Mouse (Mus musculus) gastrocnemius, adult 2 months (tissue): ENCODE results near the gene Cenpv. TPM values are rescaled to one million over a fixed set of nuclear protein-coding genes. Genes with fewer than 3 reads are reported as not detected.

Experiments used
- DNase-seq: peaks from one replicate; pipeline ENCODE4 v3.0.0; 2022
- H3K27ac ChIP-seq: fragments of 200-600 bp; 2 replicates; pipeline ENCODE4 v1.8.1; 2022; ENCODE audit warnings: mild to moderate bottlenecking
- H3K4me3 ChIP-seq: fragments of 200-600 bp; 2 replicates; pipeline ENCODE4 v1.8.1; 2022; ENCODE audit warnings: mild to moderate bottlenecking, moderate library complexity
- CTCF ChIP-seq: fragments of 200-600 bp; IDR thresholded peaks from 2 replicates; pipeline ENCODE4 v1.8.1; 2022; ENCODE audit warnings: antibody characterized with exemption, mild to moderate bottlenecking, moderate library complexity
- intact Hi-C: fragments of 180-260 bp; cut with DNase I; formaldehyde crosslinking; loops from one replicate; pipeline ENCODE4 v1.15.1; 2025
- long read RNA-seq, 2 experiments: library from polyadenylated mRNA; stranded (forward); transcript quantifications; one replicate each; pipeline ENCODE4 v2.0.0; 2021
- total RNA-seq, 2 experiments: library from RNA; stranded (reverse); gene quantifications; 2 replicates each; pipeline ENCODE4 v1.2.3; 2021

Gene Cenpv
- 10 to 100 TPM; 19.2 to 24.3 TPM for total RNA-seq
- long read RNA-seq, experiment 1, transcript Cenpv-201 (5 exons, 1,032 nt): major isoform, 28 of 32 reads
- long read RNA-seq, experiment 1, partial matches to known transcripts: 0 of 32 reads
- long read RNA-seq, experiment 1, other reads (novel, unspliced or antisense): 4 of 32 reads
- long read RNA-seq, experiment 2, transcript Cenpv-201 (5 exons, 1,032 nt): major isoform, 30 of 30 reads
- long read RNA-seq, experiment 2, partial matches to known transcripts: 0 of 30 reads
- long read RNA-seq, experiment 2, other reads (novel, unspliced or antisense): 0 of 30 reads

GRCm38 (mm10) chr11:62539089-62539890 lies at the start of gene Cenpv:
Gene Cenpv (minus strand): TSS chr11:62539261.
- peak within 1 kb of the TSS; percentile 87 for H3K27ac ChIP-seq

DNA sequence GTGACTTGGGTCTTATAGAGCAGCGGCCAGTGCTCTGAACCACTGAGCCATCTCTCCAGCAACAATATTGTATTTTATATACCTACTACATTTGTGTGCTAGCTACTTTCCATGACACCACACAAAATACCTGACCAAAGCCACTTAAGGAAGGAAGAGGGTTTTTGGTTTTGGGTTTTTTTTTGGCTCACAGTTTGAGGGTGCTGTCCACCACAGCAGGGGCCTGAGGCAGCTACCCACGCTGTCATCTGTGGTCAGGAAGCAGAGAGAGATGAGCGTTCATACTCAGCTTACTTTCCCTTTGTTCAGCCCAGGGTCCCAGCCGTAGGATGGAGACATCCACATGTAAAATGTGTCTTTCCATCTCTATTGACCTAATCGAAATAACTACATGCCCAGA lies 48.0 kb upstream of the Cenpv start:
- no peak for TF ChIP-seq CTCF
- intact Hi-C loops: no loop called here
- Histone ChIP-seq H3K4me3 (no peak overlapping the region), H3K27ac (no peak overlapping the region)
- no peak for DNase-seq

More at GRCm38 (mm10) chr11:62539089-62539890, at the start of gene Cenpv:
- peak; percentile 86 for DNase-seq
- H3K4me3 ChIP-seq: peak within 1 kb of the TSS; percentile 85
- no peak for TF ChIP-seq CTCF
- intact Hi-C loops: loop anchor here (2.0 kb wide), 2 partner anchors 36 to 82 kb away; partner anchors contain the start of gene Trpv2

- Histone ChIP-seq H3K4me3 (no peak overlapping the region), H3K27ac (no peak overlapping the region)
- DNase-seq: no peak
- no peak for TF ChIP-seq CTCF
- intact Hi-C loops: no loop called here
Observed at GRCm38 (mm10) chr11:62584671-62585206, 45.7 kb upstream of the Cenpv start.

GRCm38 (mm10) chr11:62583031-62583430 lies 44.0 kb upstream of the Cenpv start:
- no peak for TF ChIP-seq CTCF
- Histone ChIP-seq H3K4me3 (peak overlapping the region; percentile 56), H3K27ac (peak overlapping the region; percentile 73)
- no peak for DNase-seq
- intact Hi-C loops: no loop called here

DNA sequence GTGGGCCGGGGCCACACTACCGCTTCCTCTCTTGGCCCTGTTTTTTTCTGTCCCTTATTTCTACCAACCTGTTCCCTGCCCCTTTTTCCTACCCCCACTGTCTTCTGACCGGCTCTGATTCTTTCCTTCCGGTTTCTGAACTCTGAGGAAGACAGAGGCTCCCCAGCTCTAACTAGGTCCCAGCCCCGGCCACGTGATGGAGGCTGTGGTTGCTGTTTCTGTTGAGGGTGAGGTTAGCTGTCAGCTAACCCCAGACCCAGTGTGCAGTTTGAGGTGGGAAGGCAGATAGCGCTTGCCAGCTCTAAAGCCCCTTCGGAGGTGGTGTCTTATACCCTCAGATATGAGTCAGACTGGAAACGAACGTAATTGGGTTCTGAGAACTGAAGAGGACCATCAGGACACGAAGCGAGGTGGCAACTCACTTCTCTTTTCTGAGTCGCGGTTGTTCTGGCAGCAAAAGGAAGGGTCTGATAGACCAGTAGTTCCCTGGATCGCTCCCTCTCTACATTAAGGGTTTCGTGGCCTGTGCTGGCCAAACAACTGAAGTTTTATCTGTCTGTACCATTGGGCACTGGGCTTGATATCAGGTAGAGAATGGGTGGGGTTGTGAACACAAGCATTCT lies 37.6 kb upstream of the Cenpv start:
- Histone ChIP-seq H3K4me3 (peak overlapping the region; percentile 74), H3K27ac (peak overlapping the region; percentile 77)
- TF ChIP-seq CTCF: no peak
- peak; percentile 44 for DNase-seq
- intact Hi-C loops: loop anchor here (10.0 kb wide), 1 partner anchor 62 kb away; no protein-coding TSS in a partner anchor

DNA sequence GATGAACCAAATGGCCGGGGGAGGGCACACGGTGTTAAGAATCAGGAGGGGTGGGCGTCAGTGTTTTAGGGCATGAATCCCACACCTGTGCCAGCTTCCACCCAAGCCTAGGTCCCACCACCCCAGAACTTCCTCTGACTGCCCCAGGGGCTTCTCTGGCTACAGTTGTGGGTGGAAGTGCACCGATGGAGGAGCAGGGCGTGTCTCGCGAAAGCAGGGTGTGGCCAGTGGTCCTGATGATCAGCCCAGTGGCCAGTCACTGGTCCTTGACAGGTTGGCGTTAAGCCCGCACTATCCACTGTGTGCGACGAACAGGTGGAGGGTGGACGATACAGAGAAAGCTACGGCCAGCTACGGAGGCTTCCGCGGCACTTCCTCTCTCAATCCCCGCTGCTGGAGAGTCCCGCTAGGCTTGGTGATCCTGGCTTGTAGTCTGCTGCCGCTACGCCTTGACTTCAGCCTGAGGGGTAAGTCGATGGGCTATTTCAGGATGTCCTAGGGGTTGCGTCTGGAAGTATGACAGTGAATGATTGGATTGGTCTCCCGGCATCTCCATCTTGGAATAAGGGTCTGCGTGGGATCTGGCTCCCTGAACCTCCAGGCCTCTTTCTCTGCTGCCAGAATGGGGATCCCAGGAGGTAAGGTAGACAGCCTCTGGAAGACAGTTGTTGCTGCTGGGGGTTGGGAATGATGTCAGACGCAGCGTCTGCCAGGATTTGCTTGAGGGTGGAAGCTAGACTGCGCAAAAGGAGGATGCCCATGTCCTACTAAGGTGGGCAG lies 36.8 kb upstream of the Cenpv start:
- intact Hi-C loops: loop anchor here (2.0 to 10.0 kb wide), 3 partner anchors 37 to 179 kb away; partner anchors contain the start of gene Cenpv
- no peak for TF ChIP-seq CTCF
- peak; percentile 65 for DNase-seq

GRCm38 (mm10) chr11:62575297-62575658 lies 36.2 kb upstream of the Cenpv start:
- TF ChIP-seq CTCF: peak; percentile 96
- DNase-seq: peak; percentile 89
- Histone ChIP-seq H3K27ac (peak overlapping the region; percentile 77), H3K4me3 (peak overlapping the region; percentile 74)
- intact Hi-C loops: loop anchor here (2.0 to 10.0 kb wide), 3 partner anchors 36 to 178 kb away; partner anchors contain the start of gene Cenpv

More for the DNA sequence above, 36.8 kb upstream of the Cenpv start:
- Histone ChIP-seq H3K27ac (peak overlapping the region; percentile 77), H3K4me3 (peak overlapping the region; percentile 74)

DNA sequence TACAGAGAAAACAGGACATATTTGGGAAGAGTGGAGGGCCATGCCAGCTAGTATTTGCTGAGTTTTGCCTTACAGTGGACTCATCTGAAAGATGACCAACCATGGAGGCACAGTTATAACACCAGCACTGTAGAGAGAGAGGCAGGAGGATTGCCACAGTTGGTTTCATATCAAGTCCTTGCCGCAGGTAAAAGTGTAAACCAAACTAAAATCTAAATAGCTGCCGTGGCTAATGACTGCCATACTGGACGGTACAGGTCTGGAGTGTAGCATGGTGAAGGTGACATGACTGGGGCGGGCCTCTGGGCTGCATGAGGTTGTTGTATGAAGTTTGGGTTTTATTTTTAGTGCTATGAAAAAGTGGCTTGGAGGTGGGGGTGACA lies 35.6 kb upstream of the Cenpv start:
- no peak overlapping the region for H3K4me3 ChIP-seq
- no peak for TF ChIP-seq CTCF
- H3K27ac ChIP-seq: no peak overlapping the region
- no peak for DNase-seq
- intact Hi-C loops: loop anchor here (2.0 to 10.0 kb wide), 3 partner anchors 36 to 178 kb away; partner anchors contain the start of gene Cenpv

DNA sequence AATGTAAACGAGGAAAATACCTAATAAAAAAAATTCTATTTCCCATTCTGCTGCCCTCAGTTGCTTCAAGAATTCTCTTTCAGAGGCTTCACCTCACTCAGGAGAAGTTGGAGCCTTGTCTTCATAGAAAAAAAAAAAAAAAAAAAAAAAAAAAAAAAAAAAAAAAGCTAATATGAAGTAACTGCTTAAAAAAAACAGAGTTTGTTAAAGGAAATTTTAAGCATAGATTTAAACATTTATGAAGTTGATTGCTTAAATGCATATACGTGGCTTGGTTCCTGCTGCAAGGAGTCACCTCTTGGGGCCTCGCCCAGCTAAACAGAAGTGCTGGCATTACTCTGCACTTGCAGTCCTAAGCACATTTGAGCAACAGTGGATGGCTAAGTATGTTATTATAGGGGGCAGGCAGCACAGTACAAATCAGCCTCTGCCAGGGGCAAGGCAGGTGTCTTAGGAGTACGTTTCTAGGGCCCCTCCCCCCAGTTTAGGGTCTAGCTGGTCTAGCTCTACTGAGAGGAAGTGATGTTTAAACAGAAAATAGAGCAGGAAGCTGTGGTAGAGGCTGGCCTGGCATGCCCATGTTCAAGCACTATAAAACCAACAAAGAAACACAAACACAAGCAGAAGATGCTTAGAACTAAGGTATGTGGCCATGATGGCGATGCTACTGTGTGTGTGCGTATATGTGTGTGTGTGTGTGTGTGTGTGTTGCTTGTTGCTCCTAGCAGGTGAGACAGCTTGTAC lies 35.1 kb upstream of the Cenpv start, which contains the start of gene Trpv2:
Gene Trpv2, plus strand, starts transcription at position 528 of the 744 bp plus-strand sequence.
- H3K27ac ChIP-seq: no peak within 1 kb of the TSS
- TF ChIP-seq CTCF: no peak
- peak within 1 kb of the TSS; percentile 74 for H3K4me3 ChIP-seq
- intact Hi-C loops: loop anchor here (2.0 to 10.0 kb wide), 3 partner anchors 35 to 177 kb away; partner anchors contain the start of gene Cenpv
- DNase-seq: no peak

DNA sequence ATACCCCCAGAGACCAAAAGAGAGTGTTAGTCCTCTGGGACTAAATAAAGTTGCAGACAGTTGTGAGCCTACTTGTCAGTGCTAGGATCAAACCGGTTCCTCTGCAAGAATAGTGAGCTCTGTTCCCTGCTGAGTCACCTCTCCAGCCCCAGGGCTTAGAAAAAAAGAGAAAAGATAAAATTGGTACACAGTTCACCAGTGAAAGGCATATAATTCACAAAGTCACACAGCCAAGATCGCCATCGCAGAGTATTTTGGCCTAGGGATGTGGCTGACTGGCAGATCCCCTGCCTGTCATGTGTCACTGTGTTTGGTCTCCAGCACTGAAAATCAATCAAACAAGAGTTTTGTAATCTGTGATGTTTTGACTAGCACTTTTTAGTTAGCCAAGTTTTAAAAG lies 29.2 kb upstream of the Cenpv start:
- no peak for TF ChIP-seq CTCF
- H3K4me3 ChIP-seq: no peak overlapping the region
- intact Hi-C loops: no loop called here
- DNase-seq: no peak
- no peak overlapping the region for H3K27ac ChIP-seq

GRCm38 (mm10) chr11:62566211-62566610 lies 27.1 kb upstream of the Cenpv start:
- DNase-seq: peak; percentile 27
- intact Hi-C loops: no loop called here
- peak overlapping the region; percentile 21; the same call in 1 of the 2 replicates for H3K4me3 ChIP-seq
- no peak for TF ChIP-seq CTCF
- peak overlapping the region; percentile 65 for H3K27ac ChIP-seq
